Mouse (Mus musculus) mesoderm, embryonic 11.5 days (tissue): ENCODE measurements around the gene Tmem163.

Source experiments
- DNase-seq: peaks from one replicate; pipeline ENCODE4 v3.0.0-alpha.2; 2012; ENCODE audit warnings: low read depth, low spot score

Tmem163 gene

GRCm38 (mm10) chr1:127679498-127680133, at the start of gene Tmem163:
TSS of gene Tmem163 (minus strand) at chr1:127679548.
- peak; percentile 77 for DNase-seq

- DNase-seq = no peak
These were observed 49.7 kb upstream of the Tmem163 start, which contains the start of gene Acmsd for GRCm38 (mm10) chr1:127729096-127729495. TSS of gene Acmsd (plus strand) at chr1:127729413.

- DNase-seq = no peak
These were observed 44.2 kb upstream of the Tmem163 start for GRCm38 (mm10) chr1:127723596-127723995.

GRCm38 (mm10) chr1:127718290-127718689, 38.9 kb upstream of the Tmem163 start:
- DNase-seq = no peak

GRCm38 (mm10) chr1:127716441-127716840, 37.1 kb upstream of the Tmem163 start:
- no peak for DNase-seq

- no peak for DNase-seq
These were observed 26.9 kb upstream of the Tmem163 start for GRCm38 (mm10) chr1:127706269-127706668.

GRCm38 (mm10) chr1:127702187-127702586, 22.8 kb upstream of the Tmem163 start:
- DNase-seq = no peak

- DNase-seq = no peak
These were observed 17.2 kb upstream of the Tmem163 start for GRCm38 (mm10) chr1:127696533-127696932.

- no peak for DNase-seq
These were observed 1.4 kb downstream of the Tmem163 start for GRCm38 (mm10) chr1:127677661-127678580.

GRCm38 (mm10) chr1:127677131-127677631, 2.2 kb downstream of the Tmem163 start:
- DNase-seq = no peak

GRCm38 (mm10) chr1:127676516-127677099, 2.7 kb downstream of the Tmem163 start:
- no peak for DNase-seq

GRCm38 (mm10) chr1:127676116-127676515, 3.2 kb downstream of the Tmem163 start:
- DNase-seq = no peak

GRCm38 (mm10) chr1:127675253-127675652, 4.1 kb downstream of the Tmem163 start:
- no peak for DNase-seq

- no peak for DNase-seq
These were observed 5.9 kb downstream of the Tmem163 start for GRCm38 (mm10) chr1:127673221-127674050.

- no peak for DNase-seq
These were observed 11.2 kb downstream of the Tmem163 start for GRCm38 (mm10) chr1:127668161-127668560.

- peak; percentile 51 for DNase-seq
These were observed 12.1 kb downstream of the Tmem163 start for GRCm38 (mm10) chr1:127667110-127667860.

- DNase-seq = no peak
These were observed 13.1 kb downstream of the Tmem163 start for GRCm38 (mm10) chr1:127666221-127666620.

GRCm38 (mm10) chr1:127662385-127663068, 16.8 kb downstream of the Tmem163 start:
- DNase-seq = no peak

- DNase-seq = no peak
These were observed 18.0 kb downstream of the Tmem163 start for GRCm38 (mm10) chr1:127661118-127662012.
